Mouse (Mus musculus): ENCODE measurements around the gene Pttg1ip. TPM values are rescaled to one million over a fixed set of nuclear protein-coding genes. Genes with fewer than 3 reads are reported as not detected.

Pttg1ip gene
- polyA plus RNA-seq, 1 experiment from 2014 or later: 72.8 TPM

GRCm38 (mm10) chr10:77610221-77610961, 28.9 kb downstream of the Pttg1ip start:
- no peak overlapping the region for H3K9ac ChIP-seq

GRCm38 (mm10) chr10:77613409-77613808, 31.9 kb downstream of the Pttg1ip start:
- ATAC-seq: no peak
- H3K4me2 ChIP-seq: no peak overlapping the region

More at GRCm38 (mm10) chr10:77610221-77610961, 28.9 kb downstream of the Pttg1ip start:
- Histone ChIP-seq H3K27me3 (replicated peaks) (no peaks in the 10 kb centered on the region), H3K4me3 (no peak overlapping the region), H3K9me3 (replicated peaks) (no peaks in the 10 kb centered on the region), H3K27ac (no peak overlapping the region), H3K36me3 (peaks cover 77% of the 10 kb centered on the region), H3K4me2 (no peak overlapping the region), H3K4me1 (peaks cover 53% of the 10 kb centered on the region)
- 82% methylated on average over 8 of the region's 8 CpGs for WGBS (ENCODE audit: insufficient replicate concordance)
- ATAC-seq: no peak

GRCm38 (mm10) chr10:77615647-77616046, 34.1 kb downstream of the Pttg1ip start:
- no peak overlapping the region for H3K27ac ChIP-seq
- H3K9me3 ChIP-seq (replicated peaks): no peaks in the 10 kb centered on the region
- H3K4me3 ChIP-seq: no peak overlapping the region
- no peak overlapping the region for H3K9ac ChIP-seq
- 84% methylated on average over 8 of the region's 8 CpGs for WGBS (ENCODE audit: insufficient replicate concordance)
- peaks cover 21% of the 10 kb centered on the region for H3K4me1 ChIP-seq
- no peaks in the 10 kb centered on the region for H3K27me3 ChIP-seq (replicated peaks)
- peaks cover 85% of the 10 kb centered on the region for H3K36me3 ChIP-seq
- ATAC-seq: no peak
- no peak overlapping the region for H3K4me2 ChIP-seq

More at GRCm38 (mm10) chr10:77613409-77613808, 31.9 kb downstream of the Pttg1ip start:
- H3K27me3 ChIP-seq (replicated peaks): no peaks in the 10 kb centered on the region
- peaks cover 97% of the 10 kb centered on the region for H3K36me3 ChIP-seq
- peak overlapping the region; percentile 43; the same call in 1 of the 2 replicates for H3K27ac ChIP-seq
- no peak overlapping the region for H3K9ac ChIP-seq
- peaks cover 30% of the 10 kb centered on the region for H3K4me1 ChIP-seq
- H3K9me3 ChIP-seq (replicated peaks): no peaks in the 10 kb centered on the region
- no peak overlapping the region for H3K4me3 ChIP-seq
- WGBS (ENCODE audit: insufficient replicate concordance): 66% methylated on average over 3 of the region's 3 CpGs

DNA sequence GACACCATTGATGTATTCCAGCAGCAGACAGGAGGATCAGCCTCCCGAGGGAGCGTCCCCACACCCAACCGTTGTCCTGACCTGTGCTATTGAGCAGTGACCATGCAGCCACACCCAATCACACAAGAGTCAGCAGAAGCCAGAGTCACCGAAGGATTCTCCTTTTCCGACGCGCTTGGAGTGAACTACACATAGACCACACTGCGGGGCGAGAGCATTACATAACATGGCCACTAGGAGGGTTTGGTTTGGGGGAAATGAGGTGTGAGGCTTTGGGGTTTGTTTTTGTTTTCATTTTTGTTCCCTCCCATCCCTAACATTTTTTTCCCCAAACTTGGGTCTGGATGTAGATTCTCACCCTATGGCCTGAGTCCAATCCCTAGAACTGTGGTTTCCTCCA, 34.6 kb downstream of the Pttg1ip start:
- Histone ChIP-seq H3K4me3 (no peak overlapping the region), H3K36me3 (peaks cover 80% of the 10 kb centered on the region), H3K27ac (no peak overlapping the region), H3K4me1 (peaks cover 17% of the 10 kb centered on the region; the same call in 1 of the 2 replicates), H3K9me3 (replicated peaks) (no peaks in the 10 kb centered on the region), H3K9ac (no peak overlapping the region), H3K27me3 (replicated peaks) (no peaks in the 10 kb centered on the region), H3K4me2 (no peak overlapping the region)
- ATAC-seq: no peak
- 87% methylated on average over 9 of the region's 9 CpGs for WGBS (ENCODE audit: insufficient replicate concordance)

DNA sequence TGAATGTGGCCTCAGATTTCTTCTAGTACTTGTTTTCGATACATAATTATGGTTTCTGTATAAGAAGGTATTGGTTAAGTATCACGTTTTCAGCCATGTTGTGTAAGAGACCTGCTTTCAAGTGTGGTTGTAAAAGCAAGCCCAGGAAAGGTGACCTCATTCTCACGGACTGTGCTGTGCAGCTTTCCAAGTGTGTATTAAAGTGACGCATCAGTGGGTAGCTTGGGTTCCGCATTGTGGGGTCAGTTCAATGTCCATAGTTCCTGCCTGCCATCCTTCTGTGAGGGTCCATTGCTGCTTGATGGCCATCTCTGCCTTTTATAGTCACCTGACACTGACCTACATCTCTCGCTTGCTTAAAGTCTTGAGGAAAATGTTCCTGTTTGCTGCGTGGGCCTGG, 35.4 kb downstream of the Pttg1ip start:
- Histone ChIP-seq H3K9me3 (replicated peaks) (no peaks in the 10 kb centered on the region), H3K4me1 (peaks cover 17% of the 10 kb centered on the region), H3K4me2 (no peak overlapping the region), H3K27ac (no peak overlapping the region), H3K4me3 (no peak overlapping the region), H3K36me3 (peaks cover 72% of the 10 kb centered on the region), H3K9ac (no peak overlapping the region), H3K27me3 (replicated peaks) (no peaks in the 10 kb centered on the region)
- ATAC-seq: 0 out of 2 replicates have a peak, but pooled peaks have one; percentile 25
- WGBS (ENCODE audit: insufficient replicate concordance): 86% methylated on average over 7 of the region's 7 CpGs

DNA sequence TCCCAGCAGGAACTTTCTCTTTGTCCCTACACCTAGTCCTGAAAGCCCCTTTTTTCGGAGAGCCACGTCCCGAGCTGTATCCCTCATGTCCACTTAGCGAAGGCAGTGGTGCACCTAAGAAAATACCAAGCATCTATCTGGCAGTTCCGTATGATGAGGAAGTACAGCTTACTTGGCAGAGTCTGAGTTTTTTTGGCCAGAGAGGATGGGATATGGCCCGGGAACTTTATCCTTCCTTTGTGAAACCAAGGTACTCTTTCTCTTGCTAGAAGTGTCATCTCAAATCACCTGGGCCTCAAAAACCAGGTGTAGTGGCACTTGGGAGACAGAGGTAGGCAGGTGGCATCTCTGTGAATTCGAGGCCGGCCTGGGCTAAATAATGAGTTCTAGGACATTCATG, 40.0 kb downstream of the Pttg1ip start:
- ATAC-seq: no peak
- 65% methylated on average over 8 of the region's 8 CpGs for WGBS (ENCODE audit: insufficient replicate concordance)
- peak overlapping the region; percentile 99 for H3K9ac ChIP-seq
- H3K27ac ChIP-seq: peak overlapping the region; percentile 96
- H3K4me2 ChIP-seq: peak overlapping the region; percentile 83
- no peaks in the 10 kb centered on the region for H3K27me3 ChIP-seq (replicated peaks)
- peaks cover 45% of the 10 kb centered on the region for H3K4me1 ChIP-seq
- peak overlapping the region; percentile 97 for H3K4me3 ChIP-seq
- H3K9me3 ChIP-seq (replicated peaks): no peaks in the 10 kb centered on the region
- H3K36me3 ChIP-seq: peaks cover 48% of the 10 kb centered on the region

DNA sequence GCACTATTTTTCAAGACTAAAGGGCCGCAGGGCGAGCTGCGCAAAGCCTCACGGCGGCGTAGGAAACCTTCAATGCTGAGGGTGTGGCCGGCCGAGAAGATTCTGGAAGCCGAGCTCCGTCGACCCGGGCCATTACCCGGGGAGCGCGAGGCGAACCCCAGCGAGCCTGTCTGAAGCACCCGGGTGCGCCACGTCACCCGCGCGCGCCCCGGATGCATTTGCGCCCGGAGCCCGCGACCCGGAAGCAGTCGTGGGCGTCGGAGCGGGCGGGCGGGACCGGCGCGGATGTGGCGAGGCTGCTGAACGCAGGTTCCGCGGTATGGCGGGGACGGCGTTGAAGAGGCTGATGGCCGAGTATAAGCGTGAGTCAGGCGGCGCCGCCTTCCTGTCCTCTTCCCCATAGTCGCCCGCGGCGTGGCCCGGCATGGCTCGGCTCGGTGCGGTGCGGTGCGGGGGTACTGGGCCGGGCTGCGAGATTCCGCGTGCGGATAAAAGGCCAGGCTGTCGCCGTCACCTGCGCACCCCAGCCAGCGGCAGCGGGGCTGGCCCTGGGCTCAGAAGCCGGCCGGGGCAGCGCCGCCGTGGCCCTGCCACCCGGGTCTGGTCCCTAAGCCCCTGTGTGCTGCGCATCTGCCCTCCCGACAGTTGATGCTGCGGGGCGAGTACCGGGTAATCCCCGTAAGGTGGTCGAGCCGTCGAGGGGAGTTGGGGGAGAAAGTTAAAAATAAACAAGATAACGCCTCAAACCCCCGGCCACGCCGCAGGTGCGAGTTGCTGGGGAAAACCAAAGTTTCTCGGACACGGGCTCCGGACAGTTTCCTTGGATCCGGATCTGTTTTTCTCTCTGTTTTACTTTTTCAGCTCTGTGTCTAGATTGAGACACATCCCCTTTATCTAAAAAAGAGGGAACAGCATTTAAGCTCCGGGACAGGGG, 40.8 kb downstream of the Pttg1ip start, which contains the start of gene Ube2g2:
Gene Ube2g2 (plus strand): TSS at position 221 of the 934 bp plus-strand sequence.
- peak; percentile 94 for ATAC-seq
- Histone ChIP-seq H3K36me3 (peaks cover 44% of the 10 kb centered on the region), H3K9ac (peak within 1 kb of the TSS; percentile 99), H3K4me3 (peak within 1 kb of the TSS; percentile 97), H3K4me2 (peak within 1 kb of the TSS; percentile 83), H3K27me3 (replicated peaks) (no peaks in the 10 kb centered on the region), H3K9me3 (replicated peaks) (no peaks in the 10 kb centered on the region), H3K4me1 (peaks cover 50% of the 10 kb centered on the region), H3K27ac (peak within 1 kb of the TSS; percentile 96)
- under 1% methylated on average over 90 of the region's 96 CpGs for WGBS (ENCODE audit: insufficient replicate concordance)

DNA sequence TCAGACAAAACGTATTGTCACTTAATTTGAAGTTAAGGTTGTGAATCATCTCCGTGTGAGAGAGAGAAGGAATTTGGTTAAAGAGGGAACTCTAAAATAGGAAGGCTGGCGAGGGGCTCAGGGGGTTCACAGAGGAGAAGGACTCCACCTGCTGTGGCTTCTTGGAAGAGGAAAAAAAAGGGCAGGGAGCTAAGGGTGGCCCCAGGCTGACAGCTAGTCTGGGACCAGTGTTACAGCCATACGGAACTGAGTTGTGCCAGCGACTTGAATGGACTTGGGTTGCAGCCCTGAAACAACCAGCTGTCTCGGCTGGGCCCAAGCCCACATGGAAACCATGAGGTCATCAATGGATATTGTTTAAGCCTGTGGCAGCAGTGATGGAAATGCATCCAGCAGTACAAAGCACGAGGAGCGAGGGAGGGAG, 41.6 kb downstream of the Pttg1ip start:
- H3K4me3 ChIP-seq: peak overlapping the region; percentile 97
- no peaks in the 10 kb centered on the region for H3K9me3 ChIP-seq (replicated peaks)
- H3K9ac ChIP-seq: peak overlapping the region; percentile 99
- H3K4me1 ChIP-seq: peaks cover 53% of the 10 kb centered on the region
- H3K36me3 ChIP-seq: peaks cover 37% of the 10 kb centered on the region
- peak overlapping the region; percentile 83 for H3K4me2 ChIP-seq
- H3K27ac ChIP-seq: peak overlapping the region; percentile 96
- no peaks in the 10 kb centered on the region for H3K27me3 ChIP-seq (replicated peaks)
- 15% methylated on average over 8 of the region's 8 CpGs for WGBS (ENCODE audit: insufficient replicate concordance)
- no peak for ATAC-seq

GRCm38 (mm10) chr10:77623639-77624400, 42.3 kb downstream of the Pttg1ip start:
- peak overlapping the region; percentile 97 for H3K4me3 ChIP-seq
- peak overlapping the region; percentile 99 for H3K9ac ChIP-seq
- 87% methylated on average over 10 of the region's 10 CpGs for WGBS (ENCODE audit: insufficient replicate concordance)
- H3K27me3 ChIP-seq (replicated peaks): no peaks in the 10 kb centered on the region
- H3K4me1 ChIP-seq: peaks cover 61% of the 10 kb centered on the region
- H3K9me3 ChIP-seq (replicated peaks): no peaks in the 10 kb centered on the region
- H3K36me3 ChIP-seq: peaks cover 35% of the 10 kb centered on the region
- no peak for ATAC-seq
- H3K4me2 ChIP-seq: peak overlapping the region; percentile 83
- no peak overlapping the region for H3K27ac ChIP-seq

GRCm38 (mm10) chr10:77624570-77624995, 43.1 kb downstream of the Pttg1ip start:
- no peak overlapping the region for H3K27ac ChIP-seq
- ATAC-seq: no peak
- no peak overlapping the region for H3K4me3 ChIP-seq
- no peaks in the 10 kb centered on the region for H3K9me3 ChIP-seq (replicated peaks)
- H3K4me2 ChIP-seq: peak overlapping the region; percentile 83
- H3K9ac ChIP-seq: no peak overlapping the region
- 68% methylated on average over 7 of the region's 7 CpGs for WGBS (ENCODE audit: insufficient replicate concordance)
- peaks cover 62% of the 10 kb centered on the region for H3K4me1 ChIP-seq
- no peaks in the 10 kb centered on the region for H3K27me3 ChIP-seq (replicated peaks)
- H3K36me3 ChIP-seq: peaks cover 35% of the 10 kb centered on the region

DNA sequence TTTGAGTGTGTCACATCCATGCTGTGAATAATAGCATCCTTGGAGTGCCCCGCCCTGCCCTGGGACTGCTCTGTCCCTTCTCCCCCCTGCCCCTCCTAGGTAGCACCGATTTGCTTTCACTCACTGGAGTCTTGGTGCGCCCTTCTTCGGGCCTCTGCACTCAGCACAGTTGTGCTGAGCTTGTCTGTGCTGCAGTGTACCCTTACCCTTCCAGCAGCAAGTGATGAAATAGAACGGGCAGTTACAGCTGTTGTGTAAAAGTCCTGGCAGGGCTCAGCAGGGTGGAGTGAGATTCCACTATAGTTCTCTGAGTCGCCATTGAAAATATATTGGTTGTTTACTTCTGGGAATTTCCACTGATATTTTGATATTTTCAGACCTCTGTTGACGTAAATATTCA, 44.5 kb downstream of the Pttg1ip start:
- Histone ChIP-seq H3K4me2 (no peak overlapping the region), H3K9me3 (replicated peaks) (no peaks in the 10 kb centered on the region), H3K9ac (no peak overlapping the region; the same call in 1 of the 2 replicates), H3K27me3 (replicated peaks) (no peaks in the 10 kb centered on the region), H3K27ac (no peak overlapping the region), H3K36me3 (peaks cover 46% of the 10 kb centered on the region), H3K4me1 (peaks cover 68% of the 10 kb centered on the region), H3K4me3 (no peak overlapping the region)
- no peak for ATAC-seq
- WGBS (ENCODE audit: insufficient replicate concordance): 76% methylated on average over 7 of the region's 7 CpGs
